8 mouse cellular contexts compared by ENCODE assay signal in the genomic region with DNA sequence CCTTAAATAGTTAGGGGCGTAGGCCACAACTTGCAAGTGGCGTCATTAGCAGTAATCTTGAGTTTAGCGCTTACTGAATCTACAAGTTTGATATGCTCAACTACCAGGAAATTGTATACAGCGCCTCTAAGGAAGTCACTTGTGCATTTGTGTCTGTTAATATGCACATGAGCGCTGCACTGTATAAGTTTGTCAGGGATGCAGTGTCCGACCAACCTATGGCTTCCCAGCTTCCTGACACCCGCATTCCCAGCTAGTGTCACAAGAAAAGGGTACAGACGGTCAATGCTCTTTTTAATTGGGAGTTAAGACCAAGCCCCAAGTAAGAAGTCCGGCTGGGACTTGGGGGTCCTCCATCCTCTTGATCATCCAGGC. TPM values are rescaled to one million over a fixed set of nuclear protein-coding genes. Genes with fewer than 3 reads are reported as not detected.
DNase-seq lines count a peak whose midpoint lies in the region; ATAC-seq and TF ChIP-seq lines count a peak whose summit lies in the region.

No protein-coding gene starts in this region.

- peak overlapping the region; percentile 60 for H3K4me3 ChIP-seq in E14TG2a.4 (replicated peaks; ENCODE audit: low read length)
- H3K4me3 ChIP-seq in heart, embryonic 14.5 days (ENCODE audit: control insufficient read depth in 1 of 2, insufficient read depth in 1 of 2, low read depth in 1 of 2, low read length in 2 of 2): peak overlapping the region; percentile 57 to 70
- peak overlapping the region; percentile 52 for H3K4me3 ChIP-seq in liver, embryonic 13.5 days (replicated peaks)

- no peaks in the 10 kb centered on the region for H3K9me3 ChIP-seq in E14TG2a.4 (ENCODE audit: low read length)
- H3K9me3 ChIP-seq in heart, embryonic 14.5 days (ENCODE audit: control insufficient read depth, low read length): no peaks in the 10 kb centered on the region
- H3K9me3 ChIP-seq in liver, embryonic 13.5 days (replicated peaks): no peaks in the 10 kb centered on the region

- peaks cover 67% of the 10 kb centered on the region for H3K27me3 ChIP-seq in E14TG2a.4 (ENCODE audit: insufficient read depth, low read length)
- H3K27me3 ChIP-seq in heart, embryonic 14.5 days (ENCODE audit: control insufficient read depth, insufficient read depth, low read length): peaks cover 25% of the 10 kb centered on the region
- H3K27me3 ChIP-seq in liver, embryonic 13.5 days: peaks cover 69% of the 10 kb centered on the region

- peak; percentile 35 for DNase-seq in embryo, embryonic 10.5 days (ENCODE audit: low spot score)
- no peak for DNase-seq in embryo, embryonic 10 days (ENCODE audit: low spot score)
- DNase-seq in liver, embryonic 13.5 days: no peak
- no peak for DNase-seq in right cerebral cortex, postnatal 36 days (ENCODE audit: low spot score in 2 of 2)
- DNase-seq in urinary bladder, postnatal 25 days (ENCODE audit: low spot score): no peak
- DNase-seq in ovary, adult 18-20 months (ENCODE audit: low spot score): no peak

- ATAC-seq in heart, embryonic 14.5 days (ENCODE audit: insufficient number of reproducible peaks, insufficient read depth, low FRiP score, low read depth): no peak
- no peak for ATAC-seq in liver, embryonic 13.5 days (ENCODE audit: low read depth)

- peak overlapping the region; percentile 78 for H3K9ac ChIP-seq in heart, embryonic 14.5 days (ENCODE audit: low read length)
- H3K9ac ChIP-seq in liver, embryonic 13.5 days: peak overlapping the region; percentile 33; the same call in 1 of the 2 replicates

- no peaks in the 10 kb centered on the region for H3K36me3 ChIP-seq in E14TG2a.4 (ENCODE audit: insufficient read depth, low read length)
- no peaks in the 10 kb centered on the region for H3K36me3 ChIP-seq in heart, embryonic 14.5 days (ENCODE audit: control insufficient read depth, insufficient read depth, low read length)
- H3K36me3 ChIP-seq in liver, embryonic 13.5 days: no peaks in the 10 kb centered on the region

- WGBS in heart, embryonic 14.5 days: 28% methylated on average over 9 of the region's 9 CpGs
- whole genome bisulfite sequencing in liver, embryonic 13.5 days (ENCODE audit: insufficient replicate concordance): 15% methylated on average over 9 of the region's 9 CpGs

- no peak overlapping the region for H3K27ac ChIP-seq in heart, embryonic 14.5 days (replicated peaks in 1 of 2; ENCODE audit: control insufficient read depth in 1 of 2, insufficient read depth in 1 of 2, low read depth in 2 of 2, low read length in 2 of 2)
- no peak overlapping the region for H3K27ac ChIP-seq in liver, embryonic 13.5 days

- peaks cover 11% of the 10 kb centered on the region for H3K4me1 ChIP-seq in E14TG2a.4 (replicated peaks; ENCODE audit: low read depth, low read length)
- peaks cover 0 to 6% of the 10 kb centered on the region in 2 experiments; a peak in 2 of 4 replicates for H3K4me1 ChIP-seq in heart, embryonic 14.5 days (ENCODE audit: control insufficient read depth in 2 of 2, insufficient read depth in 2 of 2, low read length in 2 of 2)
- H3K4me1 ChIP-seq in liver, embryonic 13.5 days (replicated peaks): 0 out of 2 replicates have a peak, but pooled peaks cover 6% of the 10 kb centered on the region

- TF ChIP-seq CTCF in E14TG2a.4 (conservative IDR thresholded peaks at IDR 0.05; ENCODE audit: low read length): no peak

- H3K4me2 ChIP-seq in heart, embryonic 14.5 days (ENCODE audit: low read length): peak overlapping the region; percentile 95
- H3K4me2 ChIP-seq in liver, embryonic 13.5 days: peak overlapping the region; percentile 47

RNA-seq across cellular contexts. Expression of a gene that starts 1.9 kb away (rescaled TPM):
- 9.0 and 9.7 TPM in 2 replicates for polyA plus RNA-seq in heart, embryonic 14.5 days (2014; fragmentation: Nextera tagmentation; extraction: Ambion mirVana)
- polyA plus RNA-seq in liver, embryonic 13.5 days (2015; fragmentation: Nextera tagmentation; extraction: Ambion mirVana): 3.1 and 3.9 TPM in 2 replicates
